Mouse (Mus musculus) G1E (cell line): ENCODE data around the gene Elp5. TPM values are rescaled to one million over a fixed set of nuclear protein-coding genes. Genes with fewer than 3 reads are reported as not detected.
"Not testable (repeated sequence)": the region's sequence is repeated elsewhere in the genome, so short reads cannot be mapped to it uniquely, and the experiment has no call there.

Experiments used
- ATAC-seq: 2 replicates; pipeline ENCODE4 v1.8.0; 2016; ENCODE audit warnings: mild to moderate bottlenecking; ENCODE audit not compliant: insufficient number of reproducible peaks, poor library complexity, low FRiP score, severe bottlenecking; ENCODE audit errors: extremely low read depth
- DNase-seq: peaks from one replicate; pipeline ENCODE4 v3.0.0; 2012; ENCODE audit warnings: low spot score
- H3K27me3 ChIP-seq: 2 replicates; pipeline ENCODE4 v1.6.1; 2012; ENCODE audit warnings: mild to moderate bottlenecking, low read length, inconsistent platforms; ENCODE audit not compliant: insufficient read depth
- H3K36me3 ChIP-seq: replicated peaks from 2 replicates; pipeline ENCODE3; 2012; ENCODE audit warnings: mild to moderate bottlenecking, inconsistent platforms
- H3K4me1 ChIP-seq: 2 replicates; pipeline ENCODE4 v1.6.1; 2012; ENCODE audit warnings: low read depth, low read length, inconsistent platforms, mixed read lengths; ENCODE audit not compliant: insufficient read depth
- H3K4me3 ChIP-seq: 2 replicates; pipeline ENCODE4 v1.5.1; 2012; ENCODE audit warnings: low read depth, mild to moderate bottlenecking, inconsistent platforms, low read length, moderate library complexity, mixed read lengths
- H3K9me3 ChIP-seq: replicated peaks from 2 replicates; pipeline ENCODE4 v1.6.1; 2012; ENCODE audit warnings: inconsistent platforms
- CTCF ChIP-seq: IDR thresholded peaks from 2 replicates; pipeline ENCODE4 v1.5.1; 2012; ENCODE audit warnings: low read depth, low read length, inconsistent platforms, mixed read lengths
- GATA1 ChIP-seq: IDR thresholded peaks from 2 replicates; pipeline ENCODE4 v1.6.1; 2012; ENCODE audit warnings: borderline replicate concordance, low read length, inconsistent platforms, mixed read lengths
- GATA2 ChIP-seq: IDR thresholded peaks from 2 replicates; pipeline ENCODE4 v1.6.1; 2012; ENCODE audit warnings: low read depth, low read length, inconsistent platforms, borderline replicate concordance
- POLR2AphosphoS5 ChIP-seq: IDR thresholded peaks from 2 replicates; pipeline ENCODE4 v1.6.1; 2012; ENCODE audit warnings: low read depth, low read length, inconsistent platforms; ENCODE audit not compliant: insufficient replicate concordance
- TAL1 ChIP-seq: conservative IDR thresholded peaks from 2 replicates; pipeline ENCODE4 v1.6.1; 2012; ENCODE audit warnings: low read depth, low read length, inconsistent platforms, mixed read lengths
- polyA plus RNA-seq: library from polyadenylated mRNA; stranded (reverse); fragments of >175 nt; gene quantifications from 2 replicates; pipeline ENCODE4 v1.2.3, GENCODE M21; 2012
- total RNA-seq, 2 experiments: library from RNA; stranded (forward) in 1 of 2; stranded (reverse) in 1 of 2; fragments of 200-1000 nt in 1 of 2; fragments of >200 nt in 1 of 2; fragmentation: Nextera tagmentation in 1 of 2; gene quantifications; 2 replicates each; pipeline ENCODE4 v1.2.3; 2014 to 2017

Elp5 gene
- total and polyA plus RNA-seq, 3 experiments = 10.4 to 72.7 (median 69.9) TPM

- DNase-seq (no peak), ATAC-seq (no peak)
- Histone ChIP-seq H3K4me1 (peaks cover 61% of the 10 kb centered on the region), H3K9me3 (peaks cover 14% of the 10 kb centered on the region), H3K4me3 (peak overlapping the region; percentile 38; the same call in 1 of the 2 replicates), H3K36me3 (no peaks in the 10 kb centered on the region), H3K27me3 (peaks cover 30% of the 10 kb centered on the region)
- no peak for TF ChIP-seq POLR2AphosphoS5
- no peak for TF ChIP-seq GATA2
- TF ChIP-seq GATA1 = no peak
- no peak for TF ChIP-seq TAL1
- TF ChIP-seq CTCF = no peak
Measured at GRCm38 (mm10) chr11:69932254-69932653, 50.1 kb downstream of the Elp5 start.

- TF ChIP-seq GATA2 (no peak), TAL1 (no peak), GATA1 (no peak), POLR2AphosphoS5 (no peak), CTCF (no peak)
- peaks cover 14% of the 10 kb centered on the region for H3K9me3 ChIP-seq
- peak overlapping the region; percentile 38; the same call in 1 of the 2 replicates for H3K4me3 ChIP-seq
- H3K4me1 ChIP-seq = peaks cover 61% of the 10 kb centered on the region
- ATAC-seq (no peak), DNase-seq (no peak)
- H3K36me3 ChIP-seq = no peaks in the 10 kb centered on the region
- peaks cover 25% of the 10 kb centered on the region for H3K27me3 ChIP-seq
Measured at GRCm38 (mm10) chr11:69931769-69932168, 50.5 kb downstream of the Elp5 start.

GRCm38 (mm10) chr11:69930967-69931537 is 51.3 kb downstream of the Elp5 start:
- peaks cover 13% of the 10 kb centered on the region for H3K9me3 ChIP-seq
- H3K36me3 ChIP-seq = no peaks in the 10 kb centered on the region
- H3K4me1 ChIP-seq = peaks cover 61% of the 10 kb centered on the region
- peaks cover 18% of the 10 kb centered on the region for H3K27me3 ChIP-seq
- peak; percentile 77 for DNase-seq
- peak; percentile 84 for ATAC-seq
- peak overlapping the region; percentile 44; the same call in 1 of the 2 replicates for H3K4me3 ChIP-seq
- TF ChIP-seq GATA2 = no peak
- TF ChIP-seq GATA1 = no peak
- no peak for TF ChIP-seq CTCF

- not testable (repeated sequence) for DNase-seq, H3K4me3 ChIP-seq, H3K36me3 ChIP-seq, ATAC-seq, H3K9me3 ChIP-seq
- Histone ChIP-seq H3K4me1 (peaks cover 56% of the 10 kb centered on the region), H3K27me3 (peaks cover 10% of the 10 kb centered on the region)
Measured at GRCm38 (mm10) chr11:69930176-69930575, 52.1 kb downstream of the Elp5 start.

GRCm38 (mm10) chr11:69929712-69930111 is 52.6 kb downstream of the Elp5 start:
- H3K36me3 ChIP-seq = no peaks in the 10 kb centered on the region
- TF ChIP-seq TAL1 (no peak), GATA1 (no peak), POLR2AphosphoS5 (no peak), CTCF (no peak), GATA2 (no peak)
- peaks cover 53% of the 10 kb centered on the region for H3K4me1 ChIP-seq
- ATAC-seq (no peak), DNase-seq (no peak)
- H3K27me3 ChIP-seq = peaks cover 6% of the 10 kb centered on the region
- no peak overlapping the region for H3K4me3 ChIP-seq
- H3K9me3 ChIP-seq = peaks cover 2% of the 10 kb centered on the region; the same call in 1 of the 2 replicates

GRCm38 (mm10) chr11:69927501-69927900 is 54.8 kb downstream of the Elp5 start:
- DNase-seq (no peak), ATAC-seq (no peak)
- Histone ChIP-seq H3K27me3 (no peaks in the 10 kb centered on the region), H3K36me3 (no peaks in the 10 kb centered on the region), H3K9me3 (peaks cover 2% of the 10 kb centered on the region; the same call in 1 of the 2 replicates), H3K4me1 (peaks cover 54% of the 10 kb centered on the region), H3K4me3 (no peak overlapping the region)
- no peak for TF ChIP-seq GATA1
- no peak for TF ChIP-seq GATA2
- no peak for TF ChIP-seq CTCF
- TF ChIP-seq POLR2AphosphoS5 = no peak
- no peak for TF ChIP-seq TAL1

GRCm38 (mm10) chr11:69922796-69923195 is 59.5 kb downstream of the Elp5 start:
- Histone ChIP-seq H3K9me3 (no peaks in the 10 kb centered on the region), H3K4me3 (peak overlapping the region; percentile 20; the same call in 1 of the 2 replicates), H3K27me3 (no peaks in the 10 kb centered on the region), H3K4me1 (peaks cover 32% of the 10 kb centered on the region), H3K36me3 (peaks cover 27% of the 10 kb centered on the region)
- no peak for TF ChIP-seq POLR2AphosphoS5
- ATAC-seq (no peak), DNase-seq (no peak)
